Mouse (Mus musculus) layer of hippocampus, adult 11-12 months (tissue): ENCODE data around the gene Gm11541.
"Not testable (repeated sequence)": the region's sequence is repeated elsewhere in the genome, so short reads cannot be mapped to it uniquely, and the experiment has no call there.

Experiments
- DNase-seq: peaks from one replicate; pipeline ENCODE4 v3.0.0; 2022; ENCODE audit warnings: low spot score

The Gm11541 gene

DNA sequence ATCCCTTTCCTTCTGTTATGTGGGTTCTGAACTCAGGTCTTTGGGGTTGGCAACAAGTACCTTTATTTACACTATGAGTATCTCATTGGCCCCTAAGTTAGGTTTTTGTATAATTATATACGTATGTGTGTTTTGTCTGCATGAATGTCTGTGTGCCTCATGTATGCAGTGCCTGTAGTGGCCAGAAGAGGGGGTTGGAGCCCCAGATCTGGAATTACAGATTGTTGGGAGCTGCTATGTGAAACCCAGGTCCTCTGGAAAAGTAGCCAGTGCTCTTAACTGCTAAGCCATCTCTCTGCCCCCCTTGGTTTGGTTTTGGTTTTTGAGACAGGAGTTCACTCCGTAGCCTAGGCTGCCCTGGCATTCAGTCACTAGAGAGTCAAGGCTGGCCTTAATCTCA lies 7.2 kb downstream of the Gm11541 start:
- DNase-seq, result no peak

DNA sequence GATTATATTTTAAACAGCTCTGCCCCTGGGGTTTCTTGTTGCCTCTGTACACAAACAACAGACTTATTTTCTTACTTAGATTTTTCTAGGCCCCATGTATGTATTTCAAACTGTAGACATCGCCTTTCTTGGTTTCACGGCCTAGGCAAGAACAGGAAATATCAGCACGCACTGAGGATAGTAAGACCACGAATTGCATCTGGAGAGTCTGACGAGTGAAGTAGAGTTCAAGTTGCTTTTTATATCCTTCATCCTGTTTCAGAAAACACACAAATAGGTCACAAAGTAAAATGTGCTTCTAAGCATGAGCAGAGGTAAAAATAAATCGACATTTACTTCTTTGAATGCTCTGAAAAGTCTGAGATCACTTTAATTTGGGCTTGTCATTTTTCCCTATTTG lies 8.8 kb downstream of the Gm11541 start:
- DNase-seq, result no peak

DNA sequence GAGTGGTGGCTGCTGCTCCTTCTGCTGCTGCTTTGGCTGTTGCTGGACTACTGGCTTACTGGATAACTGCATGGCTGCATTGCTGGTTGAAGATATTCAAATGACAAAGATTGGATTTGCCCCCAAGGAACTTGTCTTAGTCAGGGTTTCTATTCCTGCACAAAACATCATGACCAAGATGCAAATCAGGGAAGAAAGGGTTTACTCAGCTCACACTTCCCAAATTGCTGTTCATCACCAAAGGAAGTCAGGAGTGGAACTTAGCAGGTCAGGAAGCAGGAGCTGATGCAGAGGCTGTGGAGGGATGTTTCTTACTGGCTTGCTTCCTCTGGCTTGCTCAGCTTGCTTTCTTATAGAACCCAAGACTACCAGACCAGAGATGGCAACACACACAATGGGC lies 11.8 kb downstream of the Gm11541 start:
- DNase-seq, result not testable (repeated sequence)

DNA sequence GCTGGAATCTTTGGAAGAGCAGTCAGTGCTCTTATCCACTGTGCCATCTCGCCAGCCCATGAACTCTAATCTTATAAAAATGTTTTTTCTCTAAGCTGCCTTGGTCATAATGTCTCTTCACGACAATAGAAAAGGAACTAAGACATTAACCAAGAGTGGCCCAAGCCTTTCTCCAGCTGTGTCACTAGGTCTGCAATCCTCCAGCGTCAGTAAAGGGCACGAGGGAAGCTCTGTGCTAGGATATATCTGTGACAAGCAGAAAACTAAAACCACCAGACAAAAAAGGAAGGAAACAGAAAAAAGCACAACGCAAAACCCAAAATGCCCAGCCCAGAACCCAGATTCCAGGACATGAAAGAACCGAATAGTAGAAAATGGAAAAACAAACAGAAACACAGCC lies 17.1 kb downstream of the Gm11541 start:
- no peak for DNase-seq

DNA sequence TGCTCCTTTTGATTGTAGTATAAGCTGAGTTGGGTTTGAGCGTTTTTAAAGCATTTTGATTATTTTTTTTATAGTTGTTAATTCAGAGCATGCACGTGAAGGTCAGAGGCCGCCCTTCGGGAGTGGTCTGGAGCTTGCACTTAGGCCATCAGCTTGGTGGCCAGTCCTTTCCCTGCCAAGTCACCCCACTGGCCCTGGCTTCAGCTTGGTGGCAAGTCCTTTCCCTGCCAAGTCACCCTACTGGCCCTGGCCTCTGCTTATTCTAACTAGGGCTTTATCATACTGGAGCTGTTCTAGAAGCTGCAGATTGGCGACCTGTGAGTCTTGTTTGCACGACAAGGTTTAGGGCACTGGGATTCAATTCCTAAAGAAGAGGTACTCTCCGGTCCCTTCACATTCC lies 21.9 kb downstream of the Gm11541 start:
- no peak for DNase-seq

DNA sequence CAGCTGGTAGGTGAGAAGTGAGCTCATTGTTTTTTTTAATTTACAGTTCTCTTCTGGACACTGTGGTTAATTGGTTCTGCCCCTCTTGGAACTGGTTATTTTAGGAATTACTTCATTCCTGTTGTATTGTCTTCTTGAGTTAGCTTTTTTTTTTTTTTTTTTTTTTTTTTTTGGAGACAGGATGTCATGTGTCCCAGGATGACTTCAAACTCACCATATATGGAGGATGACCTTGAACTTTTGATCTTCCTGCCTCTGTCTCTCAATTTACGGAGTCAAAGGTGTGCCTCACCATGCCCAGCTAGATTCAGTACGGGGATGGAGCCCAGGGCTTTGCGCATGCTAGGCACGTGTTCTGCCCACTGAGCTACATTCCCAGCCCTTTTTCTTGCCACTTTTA lies 22.7 kb downstream of the Gm11541 start:
- no peak for DNase-seq

DNA sequence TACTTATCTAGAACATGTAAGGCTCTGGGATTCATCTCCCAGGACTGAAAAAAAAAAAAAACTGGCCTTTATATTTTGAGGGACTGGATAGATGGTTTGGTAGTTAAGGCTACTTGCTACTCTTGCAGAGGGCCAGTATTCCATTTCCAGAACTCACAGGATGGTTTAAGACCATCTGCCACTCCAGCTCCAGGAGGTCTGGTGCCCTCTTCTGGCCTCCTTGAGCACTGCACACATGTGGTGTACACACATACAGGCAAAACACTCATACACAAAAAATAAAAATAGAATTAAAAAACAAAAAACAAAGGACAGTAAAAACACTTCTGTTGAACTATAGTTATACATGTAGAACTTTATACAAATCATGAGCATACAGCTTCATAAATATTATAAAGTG lies 23.7 kb downstream of the Gm11541 start:
- no peak for DNase-seq

DNA sequence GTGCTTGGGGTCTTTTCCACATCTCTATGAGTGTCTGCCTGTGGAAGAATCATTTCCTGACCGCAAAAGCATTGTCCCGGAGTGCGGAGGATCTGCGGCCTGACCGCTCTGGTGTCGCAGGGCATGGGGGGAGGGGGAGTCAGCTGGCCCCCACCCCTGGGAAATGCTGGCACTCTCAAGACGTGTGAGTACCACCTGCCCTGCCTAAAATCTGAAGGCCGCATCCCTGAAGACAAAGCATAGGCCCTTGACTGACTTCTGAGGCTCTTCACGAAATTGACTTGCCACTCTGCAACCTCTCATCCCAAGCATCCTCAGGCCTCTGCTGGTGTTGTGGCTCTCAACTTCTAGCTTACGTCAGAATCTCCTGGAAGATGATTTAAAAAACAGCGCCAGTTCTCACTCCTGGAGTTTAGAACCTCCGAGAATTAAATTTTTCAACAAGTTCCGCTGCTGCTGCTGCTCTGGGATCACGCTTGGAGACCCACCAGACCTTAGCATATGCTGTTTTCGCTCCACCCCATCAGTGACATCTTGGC lies 26.6 kb downstream of the Gm11541 start:
- DNase-seq, result no peak

DNA sequence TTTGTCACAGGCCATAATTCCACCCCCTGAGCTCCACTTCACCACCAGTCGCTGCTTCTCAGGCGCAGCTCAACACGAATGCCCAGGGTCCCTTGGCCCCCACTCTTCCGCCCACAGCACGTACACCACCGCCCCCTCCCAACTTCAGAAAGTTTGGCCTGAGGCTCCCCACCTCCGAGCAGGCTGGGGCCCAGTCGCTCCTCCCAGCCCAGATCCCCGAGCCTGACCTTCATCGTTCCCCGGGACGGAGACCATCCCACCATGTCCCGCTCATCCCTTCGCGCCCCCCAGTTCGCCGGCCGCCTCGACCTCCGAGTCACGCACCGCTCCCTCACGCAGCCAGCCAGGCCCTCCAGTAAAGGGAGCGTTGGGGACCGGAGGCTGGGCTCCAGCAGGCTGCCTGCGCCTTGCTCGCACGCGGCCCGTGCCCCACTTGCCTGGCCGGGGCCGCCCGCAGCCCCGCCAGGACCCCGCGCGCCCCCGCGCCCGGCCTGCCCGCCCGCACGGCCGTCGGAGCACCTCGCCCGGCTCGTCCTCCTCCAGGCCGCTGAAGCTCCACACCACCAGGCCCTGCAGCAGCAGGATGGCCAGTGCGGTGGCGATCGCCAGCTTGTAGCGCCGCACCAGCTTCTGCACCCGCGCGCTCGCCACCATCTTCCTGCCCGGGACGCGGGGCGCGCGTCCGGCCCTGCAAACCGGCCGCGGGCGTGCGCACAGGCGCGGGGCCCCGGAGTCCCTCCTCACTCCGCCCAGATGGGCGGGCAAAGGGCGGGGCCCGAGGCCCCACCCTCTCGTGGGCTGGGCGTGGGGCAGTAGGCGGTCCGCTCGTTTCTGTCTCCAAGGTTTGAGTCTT lies 27.3 kb downstream of the Gm11541 start, which contains the start of gene Xylt2:
Xylt2 (minus strand) TSS at position 762 of the 853 bp plus-strand sequence.
- peak; percentile 90 for DNase-seq

DNA sequence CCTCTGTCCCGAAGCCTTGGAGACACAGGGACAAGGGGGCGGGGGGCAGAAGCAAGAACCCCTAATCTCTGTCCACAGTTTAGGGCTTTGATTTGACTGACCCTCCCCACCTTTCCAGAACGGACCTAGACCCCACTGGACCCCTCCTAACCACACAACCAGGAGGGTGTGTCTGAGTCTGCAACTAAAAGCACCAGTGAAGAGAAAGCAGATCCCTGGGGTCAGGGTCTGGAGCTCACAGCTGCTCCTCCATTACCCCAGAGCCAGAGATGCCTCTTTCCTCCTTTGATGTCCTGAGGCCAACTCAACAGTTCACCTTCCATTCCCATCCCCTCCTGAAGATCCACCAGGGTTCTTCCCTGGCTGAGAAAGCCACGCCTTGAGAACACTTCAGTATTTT lies 28.0 kb downstream of the Gm11541 start:
- DNase-seq, result no peak

DNA sequence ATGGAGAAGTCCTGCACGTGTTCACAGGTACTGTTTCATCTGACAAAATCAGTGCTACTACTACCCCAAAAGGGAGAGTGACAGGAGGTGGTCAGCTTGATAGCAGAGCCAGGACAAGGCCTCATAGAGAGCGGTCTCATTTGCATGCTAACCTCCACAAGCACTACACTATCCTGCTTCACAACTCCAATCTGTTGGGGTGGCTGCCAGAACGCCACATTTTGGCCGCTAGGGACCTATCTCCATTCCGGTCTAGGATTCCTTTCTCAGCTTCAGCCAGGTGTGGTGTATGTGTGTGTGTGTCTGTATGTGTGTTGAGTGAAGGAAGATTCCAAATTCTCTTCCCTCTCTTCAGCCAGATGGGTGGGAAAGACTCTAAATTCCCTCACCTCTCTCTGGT lies 28.9 kb downstream of the Gm11541 start:
- no peak for DNase-seq

DNA sequence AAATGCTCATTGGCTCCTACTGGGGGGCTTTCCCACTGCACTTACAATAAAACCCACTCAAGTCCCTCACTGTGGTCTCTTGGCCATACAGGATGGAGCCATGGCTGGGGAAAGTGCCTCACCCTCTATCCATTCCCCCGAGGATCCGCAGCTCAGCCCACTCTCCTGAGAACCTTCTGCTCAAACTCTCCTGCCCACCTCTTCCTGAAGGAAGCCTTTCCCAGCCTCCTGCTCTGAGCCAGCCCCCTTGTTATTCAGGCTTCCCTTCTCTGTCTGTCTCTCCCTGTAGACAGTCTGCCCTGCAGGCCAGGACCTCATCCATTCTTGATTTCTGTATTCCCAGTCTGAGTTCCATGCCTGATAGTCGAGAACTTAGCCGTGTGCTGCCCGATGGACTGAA lies 29.3 kb downstream of the Gm11541 start:
- no peak for DNase-seq

DNA sequence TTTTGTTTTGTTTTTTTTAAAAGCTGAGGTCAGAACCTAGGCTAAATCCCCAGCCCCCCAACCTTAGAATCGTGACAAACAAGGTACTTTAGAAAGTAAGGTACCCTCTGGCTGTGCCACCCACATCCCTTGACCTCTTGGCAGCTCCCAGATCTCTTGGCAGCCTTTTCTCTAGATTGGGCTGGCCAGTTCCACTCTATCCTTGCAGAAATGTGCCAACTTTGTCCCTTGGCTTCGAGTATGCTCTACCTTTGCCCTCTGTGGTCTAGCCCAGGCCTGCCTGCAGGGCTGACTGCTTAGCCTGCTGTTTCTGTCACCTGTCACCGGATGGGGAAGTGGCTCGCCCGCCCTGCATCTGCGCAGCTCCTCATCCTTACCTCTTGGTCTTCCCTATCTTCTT lies 39.0 kb downstream of the Gm11541 start:
- no peak for DNase-seq

DNA sequence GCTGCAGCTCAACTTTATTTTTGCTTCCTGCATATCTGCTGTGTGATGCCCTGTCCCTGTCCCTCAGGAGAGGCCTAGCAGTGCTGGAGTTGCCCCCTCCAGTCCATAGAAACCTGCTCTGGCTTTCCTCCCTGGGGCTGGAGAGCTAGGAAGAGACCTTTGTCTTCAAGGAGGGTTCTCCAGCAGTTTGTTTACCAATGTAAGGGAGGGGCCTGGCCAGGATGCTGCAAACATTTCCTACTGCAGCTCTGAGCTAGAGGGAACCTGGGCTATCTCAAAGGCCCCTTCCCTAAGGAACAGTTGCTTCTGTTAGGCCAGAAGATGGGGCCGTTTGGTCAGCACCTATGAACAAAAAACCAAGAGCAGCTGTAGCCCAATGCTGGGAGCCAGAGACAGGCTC lies 43.0 kb downstream of the Gm11541 start:
- no peak for DNase-seq

DNA sequence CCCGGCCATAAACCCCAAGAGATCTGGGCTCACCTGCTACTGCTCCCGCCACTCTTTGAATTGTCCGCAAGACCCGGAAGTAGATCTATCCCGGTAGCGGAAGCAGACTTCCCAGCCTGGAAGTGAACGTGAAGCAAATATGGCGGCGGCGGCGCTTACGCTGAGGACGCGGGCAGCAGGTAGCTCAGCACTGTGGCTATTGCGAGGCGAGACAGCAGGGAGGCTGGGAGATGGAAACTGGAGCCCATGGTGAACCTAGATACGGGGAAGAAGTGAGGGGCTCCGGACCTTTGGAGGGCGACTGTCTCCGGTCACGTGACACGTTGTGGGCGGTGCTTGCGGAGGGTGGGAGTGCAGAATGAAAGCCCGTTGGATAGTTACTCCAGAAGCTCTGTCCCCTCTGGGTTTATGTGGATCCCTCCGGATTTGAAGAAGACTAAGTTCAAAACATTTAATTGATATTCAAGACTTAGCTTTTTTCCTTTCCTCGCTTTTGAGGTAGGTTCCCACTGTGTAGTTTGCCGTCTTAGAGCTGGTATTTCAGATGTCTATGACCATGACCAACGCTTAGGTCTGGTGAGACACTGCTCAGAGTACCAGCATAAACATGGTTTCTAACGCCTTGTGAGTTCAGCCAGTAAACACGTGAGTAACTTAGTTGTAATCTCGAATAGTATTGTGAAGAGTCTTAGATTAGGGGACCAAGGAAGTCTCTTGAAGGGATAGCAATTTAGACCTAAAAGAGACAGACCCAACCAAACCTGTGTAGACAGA lies 50.4 kb downstream of the Gm11541 start, which contains the start of the genes Mrpl27 and Eme1:
Mrpl27 (plus strand) TSS at position 105 of the 774 bp plus-strand sequence.
Eme1 (minus strand) TSS at position 302 of the 774 bp plus-strand sequence.
- peak; percentile 84 for DNase-seq

DNA sequence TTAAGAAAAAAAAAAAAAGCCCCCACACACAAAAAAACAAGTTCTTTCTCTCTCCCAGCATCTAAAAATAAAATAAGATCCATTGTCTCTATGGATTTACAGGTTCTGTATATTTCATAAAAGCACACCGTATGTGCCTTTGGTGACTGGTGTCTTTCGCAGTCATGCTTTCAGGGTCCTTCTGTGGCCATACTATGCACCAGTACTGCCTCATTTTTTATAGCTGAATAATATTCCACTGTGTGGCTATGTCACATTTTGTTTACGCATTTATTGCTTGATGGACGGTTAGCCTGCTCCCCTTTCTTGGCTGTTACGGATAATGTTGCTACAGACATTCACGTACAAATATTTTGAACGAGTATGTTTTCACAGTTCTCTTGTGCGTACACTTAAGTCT lies 51.3 kb downstream of the Gm11541 start:
- no peak for DNase-seq

DNA sequence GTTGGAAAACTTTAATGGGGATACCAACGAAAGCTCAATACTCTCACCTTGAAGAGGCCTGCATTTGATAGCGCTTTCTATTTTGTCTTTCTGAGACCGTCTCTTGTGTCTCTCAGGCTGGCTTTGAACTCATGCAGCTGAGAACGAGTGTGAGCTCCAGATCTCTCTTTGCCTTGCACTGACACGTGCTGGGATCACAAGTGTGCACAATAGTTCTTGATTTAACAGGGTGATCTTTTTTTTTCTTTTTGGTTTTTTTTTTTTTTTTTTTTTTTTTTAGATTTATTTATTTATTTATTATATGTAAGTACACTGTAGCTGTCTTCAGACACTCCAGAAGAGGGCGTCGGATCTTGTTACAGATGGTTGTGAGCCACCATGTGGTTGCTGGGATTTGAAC lies 53.1 kb downstream of the Gm11541 start:
- DNase-seq, result not testable (repeated sequence)

DNA sequence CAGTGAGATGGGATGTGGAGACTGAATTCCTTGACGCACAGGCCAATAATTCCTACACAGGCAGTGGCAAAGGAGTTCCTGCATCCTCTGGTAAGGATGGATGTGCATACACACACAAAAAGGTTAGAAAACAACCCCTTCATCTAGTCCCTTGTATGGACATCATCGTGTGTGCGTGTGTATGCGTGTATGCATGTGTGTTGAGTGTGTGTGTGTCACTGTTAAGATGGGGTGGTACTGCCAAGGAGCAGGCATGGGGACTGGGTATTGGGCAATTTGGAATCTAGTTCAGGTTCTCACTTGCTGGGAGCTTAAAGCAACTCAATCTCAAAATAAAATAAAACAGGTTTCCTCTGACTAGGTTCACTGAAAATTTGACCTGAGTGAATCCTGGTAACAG lies 57.8 kb downstream of the Gm11541 start:
- no peak for DNase-seq
